Mouse (Mus musculus): ENCODE data around the gene Gstt1. TPM values are rescaled to one million over a fixed set of nuclear protein-coding genes. Genes with fewer than 3 reads are reported as not detected.

The Gstt1 gene
- total RNA-seq, 2 experiments from 2014 or later = 12.0 to 12.5 TPM

DNA sequence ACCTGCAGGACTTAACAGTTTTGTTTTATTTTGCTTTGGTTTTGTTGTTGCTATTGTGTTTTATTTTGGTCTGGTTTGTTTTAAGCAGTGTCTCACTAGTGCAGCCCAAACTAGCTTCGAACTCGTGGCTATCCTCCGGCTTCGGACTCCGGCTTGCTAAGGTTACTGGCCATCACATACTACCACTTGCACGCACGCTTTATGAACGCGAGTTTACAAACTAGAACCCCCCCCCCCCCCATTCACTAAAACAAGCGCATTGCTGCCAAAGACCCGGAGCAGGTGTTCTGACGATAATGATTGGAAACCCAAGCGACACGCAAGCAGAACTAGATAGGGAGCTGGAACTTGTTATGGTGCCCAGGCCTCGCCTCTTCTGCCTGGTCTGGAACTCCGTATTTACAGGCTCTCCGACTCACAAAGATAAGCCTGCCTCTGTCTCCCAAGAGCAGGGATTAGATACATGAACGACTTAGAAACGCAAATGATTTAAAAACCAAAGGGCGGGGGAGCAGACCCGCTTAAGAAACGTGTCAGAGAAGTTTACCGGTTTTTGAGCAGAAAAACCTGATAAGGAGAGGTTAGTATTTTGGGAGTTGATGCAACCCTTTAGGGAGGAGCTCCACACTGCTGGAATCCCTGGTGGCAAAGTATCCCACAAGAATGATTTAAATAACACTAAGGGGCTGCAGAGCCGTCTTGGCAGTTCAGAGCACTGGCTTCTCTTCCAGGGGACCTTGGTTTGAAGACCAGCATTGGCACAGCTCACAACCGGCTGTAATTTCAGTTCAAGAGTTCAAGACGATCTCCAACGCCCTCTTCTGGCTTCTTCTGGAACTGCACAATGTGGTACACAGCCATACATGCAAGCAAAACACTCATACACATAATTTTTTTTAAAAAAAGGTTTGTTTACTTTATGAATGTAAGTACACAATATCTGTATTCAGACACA lies 33.6 kb downstream of the Gstt1 start:
- DNase-seq = peak; percentile 68

- peak; percentile 93 for DNase-seq
Measured at GRCm38 (mm10) chr10:75763682-75764518, 34.5 kb downstream of the Gstt1 start, which contains the start of gene Cabin1. TSS of gene Cabin1 (minus strand) at chr10:75764341.

DNA sequence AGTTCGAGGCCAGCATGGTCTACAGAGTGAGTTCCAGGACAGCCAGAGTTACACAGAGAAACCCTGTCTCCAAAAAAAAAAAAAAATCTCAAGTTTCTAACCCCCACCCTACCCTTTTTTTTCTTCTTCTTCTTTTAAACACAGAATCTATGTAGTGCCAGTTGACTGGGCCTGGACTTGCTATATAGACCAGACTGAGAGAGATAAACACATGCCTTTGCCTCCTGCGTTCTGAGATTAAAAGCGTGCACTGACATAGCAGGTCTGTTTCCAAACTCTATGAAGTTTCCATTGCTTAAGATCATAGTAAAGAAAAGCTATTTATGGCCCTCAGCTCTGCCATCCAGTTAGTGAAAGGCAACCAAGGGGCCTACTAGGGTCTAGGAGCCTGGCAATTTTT lies 36.0 kb downstream of the Gstt1 start:
- DNase-seq = no peak

DNA sequence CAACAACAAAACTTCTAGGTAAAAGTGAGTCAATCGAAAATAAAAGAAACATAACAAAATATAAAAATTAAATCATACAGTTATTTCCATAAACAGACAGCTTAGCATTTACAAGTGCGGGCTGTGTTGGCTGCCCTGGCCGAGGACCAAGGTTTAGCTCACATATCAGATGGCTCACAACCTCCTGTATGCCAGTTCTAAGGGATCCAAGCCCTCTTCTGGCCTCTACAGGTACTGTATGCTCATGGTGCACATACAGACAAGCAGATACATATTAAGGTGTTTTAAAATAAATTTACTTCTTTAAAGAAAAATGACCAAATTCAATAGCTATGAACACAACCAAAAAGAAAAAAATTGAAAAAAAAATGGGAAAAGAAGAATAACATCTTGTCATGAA lies 38.1 kb downstream of the Gstt1 start:
- DNase-seq = no peak

DNA sequence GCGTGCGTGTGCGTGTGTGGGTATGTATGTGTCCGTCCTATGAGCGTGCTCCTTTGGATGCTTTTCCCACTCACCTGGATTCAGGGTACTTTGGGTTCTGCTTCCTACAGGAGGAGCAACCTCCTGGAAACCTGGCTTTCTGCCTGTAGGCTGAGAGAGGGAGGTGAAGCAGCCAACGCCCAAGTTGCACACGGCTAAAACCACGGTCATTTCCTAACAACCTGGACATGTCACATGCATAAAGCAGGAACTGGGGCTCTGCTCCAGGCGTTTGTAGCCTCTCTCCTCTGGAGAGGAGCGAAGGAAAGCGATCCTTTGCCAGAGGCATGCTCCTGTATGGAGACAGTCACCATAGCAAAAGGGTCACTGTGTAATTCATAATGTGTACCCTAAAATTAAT lies 41.7 kb downstream of the Gstt1 start:
- DNase-seq = no peak

DNA sequence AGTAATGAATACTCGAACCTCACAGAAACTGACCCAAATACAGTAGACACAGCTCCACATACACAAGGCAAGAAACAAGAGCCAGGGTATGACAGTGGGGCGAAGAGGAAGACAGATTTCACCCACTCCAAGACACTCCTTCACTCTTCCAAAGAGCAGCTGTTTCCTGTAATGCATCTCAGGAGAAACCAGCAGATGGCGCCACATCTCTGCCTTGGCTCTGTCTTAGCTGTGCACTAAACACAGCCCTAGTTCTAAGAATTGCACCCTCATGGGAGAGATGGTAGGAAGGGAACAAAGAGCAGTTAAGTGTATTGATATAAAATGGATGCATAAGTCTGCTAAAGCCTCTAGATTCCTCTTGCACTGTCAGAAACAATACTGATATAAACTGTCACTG lies 54.4 kb downstream of the Gstt1 start:
- DNase-seq = peak; percentile 87

- DNase-seq = no peak
Measured at GRCm38 (mm10) chr10:75743369-75743768, 55.0 kb downstream of the Gstt1 start.

DNA sequence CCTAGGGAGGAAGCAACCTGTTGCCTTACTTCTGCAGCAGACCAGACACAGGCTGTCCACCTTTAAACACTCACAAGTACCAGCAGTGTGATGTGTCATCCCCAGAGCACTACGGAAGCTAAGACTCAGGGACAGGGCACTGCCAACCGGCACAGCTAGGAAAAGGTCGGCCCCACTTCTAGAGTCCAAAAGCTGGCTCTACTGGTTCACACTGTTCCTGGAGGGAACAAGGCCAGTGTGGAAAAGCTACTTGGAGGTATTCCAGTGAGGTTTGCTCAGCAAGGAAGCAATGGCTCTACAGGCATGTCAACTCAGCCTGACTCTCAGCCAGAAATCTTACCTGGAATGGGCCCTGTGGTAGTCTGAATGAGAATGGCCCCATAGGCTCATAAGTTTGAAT lies 57.5 kb downstream of the Gstt1 start:
- no peak for DNase-seq

Other genes starting within 250 kb of the Gstt1 start
- 1 to 10 TPM; 1.3 to 1.9 TPM for gene Lrrc75b, start 238.3 kb downstream of the Gstt1 start, total RNA-seq (2021)
- gene Ggt1, start 237.0 kb downstream of the Gstt1 start, total RNA-seq (2021) = 1 to 10 TPM in 1 of 2 experiments, under 1 TPM in 1; 0.52 to 1.0 TPM
- gene Ggt5, start 209.2 kb downstream of the Gstt1 start, total RNA-seq (2021) = 1 to 10 TPM; 5.8 to 7.0 TPM
- gene Susd2, start 154.6 kb downstream of the Gstt1 start, total RNA-seq (2021) = 1 to 10 TPM; 2.6 to 3.3 TPM
- 10 to 100 TPM; 11.7 to 18.7 TPM for gene Cabin1, start 34.2 kb downstream of the Gstt1 start, total RNA-seq (2021)
- 10 to 100 TPM; 26.9 to 35.6 TPM for gene Ddt, start 25.2 kb downstream of the Gstt1 start, total RNA-seq (2021)
- gene Gm20441, start 17.6 kb downstream of the Gstt1 start, total RNA-seq (2021) = not detected
- 1 to 10 TPM; 6.0 to 6.3 TPM for gene Gstt3, start 17.2 kb downstream of the Gstt1 start, total RNA-seq (2021)
- not detected for gene Gstt4, start 24.0 kb upstream of the Gstt1 start, total RNA-seq (2021)
- gene Gstt2, start 38.8 kb upstream of the Gstt1 start, total RNA-seq (2021) = 1 to 10 TPM; 7.1 to 8.4 TPM
- 100 to 1,000 TPM; 146 to 148 TPM for gene Mif, start 61.7 kb upstream of the Gstt1 start, total RNA-seq (2021)
- under 1 TPM in 1 of 2 experiments, not detected in 1; 0.27 TPM for gene Derl3, start 94.8 kb upstream of the Gstt1 start, total RNA-seq (2021)
- 10 to 100 TPM; 30.5 to 39.1 TPM for gene Smarcb1, start 123.0 kb upstream of the Gstt1 start, total RNA-seq (2021)
- gene Chchd10, start 134.5 kb upstream of the Gstt1 start, total RNA-seq (2021) = 100 to 1,000 TPM; 592 to 715 TPM
- 1 to 10 TPM; 5.1 to 7.4 TPM for gene Mmp11, start 137.9 kb upstream of the Gstt1 start, total RNA-seq (2021)
- under 1 TPM in 1 of 2 experiments, not detected in 1; 0.27 TPM for gene Gm867, start 142.1 kb upstream of the Gstt1 start, total RNA-seq (2021)
- 1 to 10 TPM in 1 of 2 experiments, not detected in 1; 1.1 TPM for gene Vpreb3, start 144.5 kb upstream of the Gstt1 start, total RNA-seq (2021)
- gene Gm5134, start 155.9 kb upstream of the Gstt1 start, total RNA-seq (2021) = not detected
- 10 to 100 TPM in 1 of 2 experiments, 1 to 10 TPM in 1; 9.5 to 10.3 TPM for gene Zfp280b, start 234.1 kb upstream of the Gstt1 start, total RNA-seq (2021)

All from gastrocnemius, postnatal 10 days (tissue).